Mouse (Mus musculus) left cerebral cortex, adult 11 months (tissue): ENCODE measurements around the gene Kmt2e.
"Not testable (repeated sequence)": the region's sequence is repeated elsewhere in the genome, so short reads cannot be mapped to it uniquely, and the experiment has no call there.

Experiments used
- DNase-seq: peaks from one replicate; pipeline ENCODE4 v3.0.0; 2022; ENCODE audit warnings: low spot score

The Kmt2e gene

GRCm38 (mm10) chr5:23432708-23433645 lies 1.3 kb upstream of the Kmt2e start:
- peak; percentile 98 for DNase-seq

- no peak for DNase-seq
Measured at GRCm38 (mm10) chr5:23434598-23435481, 599 bp downstream of the Kmt2e start.

- no peak for DNase-seq
Measured at GRCm38 (mm10) chr5:23435482-23436125, 1.4 kb downstream of the Kmt2e start.

GRCm38 (mm10) chr5:23436735-23437134 lies 2.5 kb downstream of the Kmt2e start:
- DNase-seq, result no peak

GRCm38 (mm10) chr5:23439857-23440256 lies 5.6 kb downstream of the Kmt2e start:
- DNase-seq, result no peak

- DNase-seq, result no peak
Measured at GRCm38 (mm10) chr5:23440572-23440971, 6.3 kb downstream of the Kmt2e start.

GRCm38 (mm10) chr5:23441916-23442315 lies 7.7 kb downstream of the Kmt2e start:
- DNase-seq, result no peak

GRCm38 (mm10) chr5:23444411-23444810 lies 10.2 kb downstream of the Kmt2e start:
- no peak for DNase-seq

- not testable (repeated sequence) for DNase-seq
Measured at GRCm38 (mm10) chr5:23453561-23453960, 19.3 kb downstream of the Kmt2e start.

GRCm38 (mm10) chr5:23461688-23462087 lies 27.4 kb downstream of the Kmt2e start:
- no peak for DNase-seq

GRCm38 (mm10) chr5:23464247-23464646 lies 30.0 kb downstream of the Kmt2e start:
- DNase-seq, result no peak

- DNase-seq, result no peak
Measured at GRCm38 (mm10) chr5:23464743-23465142, 30.5 kb downstream of the Kmt2e start.

GRCm38 (mm10) chr5:23466546-23466945 lies 32.3 kb downstream of the Kmt2e start:
- DNase-seq, result no peak

- no peak for DNase-seq
Measured at GRCm38 (mm10) chr5:23473098-23473873, 39.0 kb downstream of the Kmt2e start.

GRCm38 (mm10) chr5:23483811-23484210 lies 49.6 kb downstream of the Kmt2e start:
- no peak for DNase-seq

GRCm38 (mm10) chr5:23489231-23489630 lies 55.0 kb downstream of the Kmt2e start:
- no peak for DNase-seq

- no peak for DNase-seq
Measured at GRCm38 (mm10) chr5:23490797-23491196, 56.6 kb downstream of the Kmt2e start.

GRCm38 (mm10) chr5:23496396-23496795 lies 62.2 kb downstream of the Kmt2e start:
- no peak for DNase-seq

- no peak for DNase-seq
Measured at GRCm38 (mm10) chr5:23496933-23497332, 62.7 kb downstream of the Kmt2e start.

GRCm38 (mm10) chr5:23497920-23498319 lies 63.7 kb downstream of the Kmt2e start:
- no peak for DNase-seq

- no peak for DNase-seq
Measured at GRCm38 (mm10) chr5:23499257-23499656, 65.0 kb downstream of the Kmt2e start.
